In the genomic region with DNA sequence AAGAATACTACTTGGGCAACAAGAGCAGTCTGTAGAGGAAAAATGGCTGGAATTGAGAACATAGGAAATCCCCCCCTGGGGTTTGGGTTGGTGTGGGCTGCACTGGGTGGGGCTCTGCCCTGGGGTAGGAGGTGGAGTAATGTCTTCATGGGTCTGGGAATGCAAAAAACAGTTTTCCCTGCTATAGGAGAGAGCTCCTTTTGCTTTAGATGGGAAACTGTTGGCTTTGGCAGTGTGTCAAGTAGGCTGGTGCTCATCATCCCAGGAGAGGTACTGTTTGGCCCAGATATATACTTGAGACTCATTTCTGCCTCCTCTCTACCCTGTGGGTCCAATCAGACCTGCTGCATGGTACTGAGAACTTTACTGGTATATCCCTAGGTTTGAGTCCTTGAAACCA, we compare ENCODE assay signal across 17 mouse cellular contexts.
"Had no signal": no experiment of that assay in that cellular context is flagged by ENCODE, and none has a peak within 500 bp of the region (broad histone marks: within the 10 kb centered on the region; RNA-seq: fewer than 3 reads in every experiment).

No protein-coding gene starts in this region.

- H3K9me3 ChIP-seq: liver, embryonic 13.5 days; midbrain, embryonic 13.5 days; neural tube, embryonic 12.5 days; neural tube, embryonic 15.5 days had no signal

- H3K4me2 ChIP-seq: liver, embryonic 13.5 days; midbrain, embryonic 13.5 days; neural tube, embryonic 12.5 days; neural tube, embryonic 15.5 days had no signal

- H3K9ac ChIP-seq: liver, embryonic 13.5 days; midbrain, embryonic 13.5 days; neural tube, embryonic 12.5 days; neural tube, embryonic 15.5 days had no signal

- DNase-seq: kidney, adult 9 months; kidney, postnatal 14 days; kidney, postnatal 4 days; liver, embryonic 13.5 days; lung, adult 2 months; lung, postnatal 14 days; lung, postnatal 4 days; right cerebral cortex, adult 18-20 months; right cerebral cortex, postnatal 14 days; right cerebral cortex, postnatal 4 days; thymus, adult 2 months; thymus, postnatal 14 days; thymus, postnatal 4 days had no signal

- H3K4me1 ChIP-seq: liver, embryonic 13.5 days; midbrain, embryonic 13.5 days; neural tube, embryonic 12.5 days had no signal

- H3K36me3 ChIP-seq: liver, embryonic 13.5 days; midbrain, embryonic 13.5 days; neural tube, embryonic 12.5 days; neural tube, embryonic 15.5 days had no signal

- H3K27ac ChIP-seq: liver, embryonic 13.5 days; midbrain, embryonic 13.5 days; neural tube, embryonic 12.5 days; neural tube, embryonic 15.5 days; stomach, postnatal 0 days had no signal

- ATAC-seq: midbrain, embryonic 13.5 days had no signal

- H3K4me3 ChIP-seq: liver, embryonic 13.5 days; midbrain, embryonic 13.5 days; neural tube, embryonic 12.5 days; neural tube, embryonic 15.5 days had no signal

- H3K27me3 ChIP-seq: liver, embryonic 13.5 days; midbrain, embryonic 13.5 days; neural tube, embryonic 12.5 days; neural tube, embryonic 15.5 days had no signal
